Mouse (Mus musculus): ENCODE data around the gene Rnf216. TPM values are rescaled to one million over a fixed set of nuclear protein-coding genes. Genes with fewer than 3 reads are reported as not detected.

The Rnf216 gene
- polyA plus RNA-seq, 1 experiment = 17.6 TPM

- Histone ChIP-seq H3K27ac (ENCODE audit: control insufficient read depth, insufficient read depth, low read length) (no peak overlapping the region), H3K4me1 (replicated peaks; ENCODE audit: control insufficient read depth, insufficient read depth, low read length) (no peaks in the 10 kb centered on the region), H3K27me3 (ENCODE audit: control insufficient read depth, insufficient read depth, low read length) (no peaks in the 10 kb centered on the region), H3K4me3 (ENCODE audit: control insufficient read depth, insufficient read depth, low read length) (no peak overlapping the region), H3K36me3 (ENCODE audit: control insufficient read depth, insufficient read depth, low read length) (no peaks in the 10 kb centered on the region)
- TF ChIP-seq POLR2A (IDR thresholded peaks at IDR 0.05; ENCODE audit: control insufficient read depth, extremely low read depth, insufficient read depth, low read length, poor library complexity) (no peak), CTCF (IDR thresholded peaks at IDR 0.05; ENCODE audit: borderline replicate concordance, control insufficient read depth, extremely low read depth, insufficient read depth, low read length, poor library complexity) (no peak)
- WGBS = 97% methylated on average over 8 of the region's 8 CpGs
- no peak for DNase-seq
Measured at GRCm38 (mm10) chr5:142983174-142983573, 129.6 kb downstream of the Rnf216 start.

GRCm38 (mm10) chr5:142982046-142982801 is 130.6 kb downstream of the Rnf216 start:
- no peak for DNase-seq

GRCm38 (mm10) chr5:142976516-142976915 is 136.3 kb downstream of the Rnf216 start:
- Histone ChIP-seq H3K27ac (ENCODE audit: control insufficient read depth, insufficient read depth, low read length) (no peak overlapping the region), H3K4me1 (replicated peaks; ENCODE audit: control insufficient read depth, insufficient read depth, low read length) (peaks cover 9% of the 10 kb centered on the region), H3K36me3 (ENCODE audit: control insufficient read depth, insufficient read depth, low read length) (no peaks in the 10 kb centered on the region), H3K4me3 (ENCODE audit: control insufficient read depth, insufficient read depth, low read length) (no peak overlapping the region), H3K27me3 (ENCODE audit: control insufficient read depth, insufficient read depth, low read length) (no peaks in the 10 kb centered on the region)
- TF ChIP-seq CTCF (IDR thresholded peaks at IDR 0.05; ENCODE audit: borderline replicate concordance, control insufficient read depth, extremely low read depth, insufficient read depth, low read length, poor library complexity) (no peak), POLR2A (IDR thresholded peaks at IDR 0.05; ENCODE audit: control insufficient read depth, extremely low read depth, insufficient read depth, low read length, poor library complexity) (no peak)
- 84% methylated on average over 5 of the region's 5 CpGs for WGBS
- no peak for DNase-seq

More at GRCm38 (mm10) chr5:142982046-142982801, 130.6 kb downstream of the Rnf216 start:
- no peak for TF ChIP-seq POLR2A (IDR thresholded peaks at IDR 0.05; ENCODE audit: control insufficient read depth, extremely low read depth, insufficient read depth, low read length, poor library complexity)
- TF ChIP-seq CTCF (IDR thresholded peaks at IDR 0.05; ENCODE audit: borderline replicate concordance, control insufficient read depth, extremely low read depth, insufficient read depth, low read length, poor library complexity) = no peak
- no peak overlapping the region for H3K4me3 ChIP-seq (ENCODE audit: control insufficient read depth, insufficient read depth, low read length)
- no peaks in the 10 kb centered on the region for H3K27me3 ChIP-seq (ENCODE audit: control insufficient read depth, insufficient read depth, low read length)
- H3K4me1 ChIP-seq (replicated peaks; ENCODE audit: control insufficient read depth, insufficient read depth, low read length) = no peaks in the 10 kb centered on the region
- no peaks in the 10 kb centered on the region for H3K36me3 ChIP-seq (ENCODE audit: control insufficient read depth, insufficient read depth, low read length)
- WGBS = 58% methylated on average over 16 of the region's 16 CpGs
- H3K27ac ChIP-seq (ENCODE audit: control insufficient read depth, insufficient read depth, low read length) = no peak overlapping the region

DNA sequence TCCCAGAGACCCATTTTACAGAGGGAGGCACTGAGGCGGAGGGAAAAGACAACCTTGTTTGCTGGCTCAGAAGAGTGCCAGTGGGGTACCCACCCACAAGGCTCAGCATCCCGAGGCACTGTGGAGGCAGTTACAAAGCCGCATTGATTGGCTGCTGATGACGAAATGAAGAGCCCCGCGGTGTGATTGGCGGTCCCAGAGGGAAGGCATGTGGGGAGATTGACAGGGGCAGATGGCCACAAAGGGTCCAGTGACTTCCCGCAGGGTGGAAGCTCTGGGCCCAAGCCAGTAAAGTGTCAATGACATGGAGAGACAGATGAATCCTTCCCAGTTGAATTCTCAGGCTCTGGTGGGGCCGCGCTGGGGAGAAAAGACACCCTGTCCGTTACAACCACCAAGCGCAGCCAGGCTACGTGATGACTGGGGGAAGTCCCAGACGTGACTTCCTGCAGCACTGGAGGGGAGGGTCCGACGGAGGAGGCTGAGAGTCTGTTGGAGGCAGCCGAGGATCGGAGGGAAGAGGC is 138.1 kb downstream of the Rnf216 start:
- TF ChIP-seq CTCF (IDR thresholded peaks at IDR 0.05; ENCODE audit: borderline replicate concordance, control insufficient read depth, extremely low read depth, insufficient read depth, low read length, poor library complexity) (no peak), POLR2A (IDR thresholded peaks at IDR 0.05; ENCODE audit: control insufficient read depth, extremely low read depth, insufficient read depth, low read length, poor library complexity) (no peak)
- Histone ChIP-seq H3K4me1 (replicated peaks; ENCODE audit: control insufficient read depth, insufficient read depth, low read length) (peaks cover 9% of the 10 kb centered on the region), H3K4me3 (ENCODE audit: control insufficient read depth, insufficient read depth, low read length) (peak overlapping the region; percentile 30), H3K27me3 (ENCODE audit: control insufficient read depth, insufficient read depth, low read length) (no peaks in the 10 kb centered on the region), H3K27ac (ENCODE audit: control insufficient read depth, insufficient read depth, low read length) (no peak overlapping the region), H3K36me3 (ENCODE audit: control insufficient read depth, insufficient read depth, low read length) (no peaks in the 10 kb centered on the region)
- DNase-seq = peak; percentile 37
- WGBS = 12% methylated on average over 18 of the region's 18 CpGs

GRCm38 (mm10) chr5:142973971-142974370 is 138.8 kb downstream of the Rnf216 start:
- no peak for TF ChIP-seq CTCF (IDR thresholded peaks at IDR 0.05; ENCODE audit: borderline replicate concordance, control insufficient read depth, extremely low read depth, insufficient read depth, low read length, poor library complexity)
- TF ChIP-seq POLR2A (IDR thresholded peaks at IDR 0.05; ENCODE audit: control insufficient read depth, extremely low read depth, insufficient read depth, low read length, poor library complexity) = no peak
- Histone ChIP-seq H3K4me1 (replicated peaks; ENCODE audit: control insufficient read depth, insufficient read depth, low read length) (peaks cover 9% of the 10 kb centered on the region), H3K4me3 (ENCODE audit: control insufficient read depth, insufficient read depth, low read length) (no peak overlapping the region), H3K27ac (ENCODE audit: control insufficient read depth, insufficient read depth, low read length) (no peak overlapping the region), H3K27me3 (ENCODE audit: control insufficient read depth, insufficient read depth, low read length) (no peaks in the 10 kb centered on the region), H3K36me3 (ENCODE audit: control insufficient read depth, insufficient read depth, low read length) (no peaks in the 10 kb centered on the region)
- WGBS = 69% methylated on average over 3 of the region's 3 CpGs
- DNase-seq = no peak

DNA sequence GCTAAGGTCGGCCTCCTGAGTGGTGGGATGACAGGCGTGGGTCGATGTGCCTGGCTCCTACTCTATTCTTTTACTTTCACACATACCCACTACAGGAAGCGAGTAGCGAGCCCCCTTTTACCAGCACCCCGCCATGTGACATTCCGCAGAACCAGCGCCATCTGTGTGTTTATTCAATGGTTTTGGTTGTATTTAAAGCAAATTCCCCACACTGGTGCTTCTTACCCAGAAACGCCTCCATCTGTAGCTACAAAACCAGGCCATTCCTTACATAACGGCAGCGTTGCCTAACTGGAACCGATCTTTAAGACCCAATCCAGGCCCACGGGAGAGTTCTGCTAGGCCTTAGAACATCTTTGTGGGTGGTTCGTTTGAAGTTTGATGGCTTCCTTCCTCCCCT is 144.4 kb downstream of the Rnf216 start:
- no peak overlapping the region for H3K4me3 ChIP-seq (ENCODE audit: control insufficient read depth, insufficient read depth, low read length)
- DNase-seq = no peak
- no peak for TF ChIP-seq CTCF (IDR thresholded peaks at IDR 0.05; ENCODE audit: borderline replicate concordance, control insufficient read depth, extremely low read depth, insufficient read depth, low read length, poor library complexity)
- no peak for TF ChIP-seq POLR2A (IDR thresholded peaks at IDR 0.05; ENCODE audit: control insufficient read depth, extremely low read depth, insufficient read depth, low read length, poor library complexity)
- H3K27ac ChIP-seq (ENCODE audit: control insufficient read depth, insufficient read depth, low read length) = no peak overlapping the region
- H3K27me3 ChIP-seq (ENCODE audit: control insufficient read depth, insufficient read depth, low read length) = no peaks in the 10 kb centered on the region; the same call in 1 of the 2 replicates
- 85% methylated on average over 14 of the region's 14 CpGs for WGBS
- no peaks in the 10 kb centered on the region for H3K4me1 ChIP-seq (replicated peaks; ENCODE audit: control insufficient read depth, insufficient read depth, low read length)
- no peaks in the 10 kb centered on the region for H3K36me3 ChIP-seq (ENCODE audit: control insufficient read depth, insufficient read depth, low read length)
